Mouse (Mus musculus): Measurements from ENCODE around the gene Adarb2. TPM values are rescaled to one million over a fixed set of nuclear protein-coding genes. Genes with fewer than 3 reads are reported as not detected.

Adarb2 gene
- total and polyA plus RNA-seq, 3 experiments = not detected

GRCm38 (mm10) chr13:8487756-8488434, 285.2 kb downstream of the Adarb2 start:
- H3K9ac ChIP-seq (ENCODE audit: insufficient read depth, low read depth) = no peak overlapping the region
- in situ Hi-C loops (cut with MboI; ENCODE audit: low pct_ligation_motif_present, low pct_unique_long_range_greater_than_20kb, low sequenced_read_pairs) (no loop called here), dilution Hi-C loops (cut with MboI; ENCODE audit: extremely low pct_ligation_motif_present, extremely low pct_unique_long_range_greater_than_20kb, low sequenced_read_pairs) (no loop called here)
- H3K4me1 ChIP-seq (ENCODE audit: control insufficient read depth in 1 of 2, insufficient read depth in 2 of 2) = no peaks in the 10 kb centered on the region
- no peaks in the 10 kb centered on the region for H3K79me2 ChIP-seq (replicated peaks; ENCODE audit: control insufficient read depth, extremely low read depth, insufficient read depth, poor library complexity, severe bottlenecking)
- H3K4me2 ChIP-seq (ENCODE audit: insufficient read depth, low read depth, poor library complexity, severe bottlenecking) = no peak overlapping the region
- no peaks in the 10 kb centered on the region for H3K9me3 ChIP-seq (replicated peaks; ENCODE audit: low read length)
- no peak overlapping the region for H3K4me3 ChIP-seq (replicated peaks in 1 of 3; ENCODE audit: low read depth in 2 of 3, low read length in 2 of 3, poor library complexity in 1 of 3)
- no peak overlapping the region for H3K27ac ChIP-seq (ENCODE audit: insufficient read depth, low read depth)
- H3K36me3 ChIP-seq (replicated peaks in 1 of 2; ENCODE audit: control insufficient read depth in 1 of 2, insufficient read depth in 1 of 2, low read length in 1 of 2) = no peaks in the 10 kb centered on the region
- no peaks in the 10 kb centered on the region for H3K27me3 ChIP-seq (replicated peaks)
- TF ChIP-seq ZC3H11A (IDR thresholded peaks at IDR 0.05; ENCODE audit: low read depth, low read length) (no peak), ZNF384 (IDR thresholded peaks at IDR 0.05; ENCODE audit: low read depth, low read length) (no peak), MAFK (IDR thresholded peaks at IDR 0.05; ENCODE audit: insufficient replicate concordance, low read length) (no peak), TBP (conservative IDR thresholded peaks at IDR 0.05; ENCODE audit: low read depth, low read length) (no peak), NELFE (IDR thresholded peaks at IDR 0.05; ENCODE audit: low read depth, low read length) (no peak), MEF2A (IDR thresholded peaks at IDR 0.05; ENCODE audit: borderline replicate concordance, low read depth, low read length) (no peak), NRF1 (IDR thresholded peaks at IDR 0.05; ENCODE audit: low read depth, low read length) (no peak), ZKSCAN1 (IDR thresholded peaks at IDR 0.05; ENCODE audit: borderline replicate concordance, low read depth, low read length) (no peak), TCF12 (IDR thresholded peaks at IDR 0.05; ENCODE audit: low read depth, low read length) (no peak), RAD21 (IDR thresholded peaks at IDR 0.05; ENCODE audit: low read depth, low read length) (no peak), PAX5 (IDR thresholded peaks at IDR 0.05; ENCODE audit: low read length) (no peak), IRF4 (IDR thresholded peaks at IDR 0.05; ENCODE audit: low read depth, low read length) (no peak), USF1 (IDR thresholded peaks at IDR 0.05; ENCODE audit: low read depth, low read length) (no peak), ELF1 (IDR thresholded peaks at IDR 0.05; ENCODE audit: low read depth, low read length) (no peak), UBTF (IDR thresholded peaks at IDR 0.05; ENCODE audit: low read depth, low read length) (no peak), MAZ (IDR thresholded peaks at IDR 0.05; ENCODE audit: low read depth, low read length) (no peak)
- no peak for DNase-seq (ENCODE audit: extremely low read depth)

- Histone ChIP-seq H3K36me3 (replicated peaks in 1 of 2; ENCODE audit: control insufficient read depth in 1 of 2, insufficient read depth in 1 of 2, low read length in 1 of 2) (no peaks in the 10 kb centered on the region), H3K4me1 (ENCODE audit: control insufficient read depth in 1 of 2, insufficient read depth in 2 of 2) (no peaks in the 10 kb centered on the region), H3K4me3 (replicated peaks in 1 of 3; ENCODE audit: low read depth in 2 of 3, low read length in 2 of 3, poor library complexity in 1 of 3) (no peak overlapping the region), H3K27me3 (replicated peaks) (no peaks in the 10 kb centered on the region), H3K9ac (ENCODE audit: insufficient read depth, low read depth) (no peak overlapping the region), H3K4me2 (ENCODE audit: insufficient read depth, low read depth, poor library complexity, severe bottlenecking) (no peak overlapping the region), H3K79me2 (replicated peaks; ENCODE audit: control insufficient read depth, extremely low read depth, insufficient read depth, poor library complexity, severe bottlenecking) (no peaks in the 10 kb centered on the region), H3K27ac (ENCODE audit: insufficient read depth, low read depth) (no peak overlapping the region), H3K9me3 (replicated peaks; ENCODE audit: low read length) (no peaks in the 10 kb centered on the region)
- DNase-seq (ENCODE audit: extremely low read depth) = no peak
- dilution Hi-C loops (cut with MboI; ENCODE audit: extremely low pct_ligation_motif_present, extremely low pct_unique_long_range_greater_than_20kb, low sequenced_read_pairs) = no loop called here
- TF ChIP-seq MAX (IDR thresholded peaks at IDR 0.05; ENCODE audit: low read length) = no peak
- TF ChIP-seq MAFK (IDR thresholded peaks at IDR 0.05; ENCODE audit: insufficient replicate concordance, low read length) = no peak
- in situ Hi-C loops (cut with MboI; ENCODE audit: low pct_ligation_motif_present, low pct_unique_long_range_greater_than_20kb, low sequenced_read_pairs) = no loop called here
Measured at GRCm38 (mm10) chr13:8493363-8493762, 290.7 kb downstream of the Adarb2 start.
